Mouse (Mus musculus) cortical plate, adult 2 months (tissue): Measurements from ENCODE around the gene Tmem251.
A peak's percentile ranks its signal among the peaks of the same experiment; 100 is the strongest.

Source experiments
- CTCF ChIP-seq: fragments of 200-500 bp; IDR thresholded peaks from 2 replicates; pipeline ENCODE4 v1.5.1; 2011; ENCODE audit warnings: mild to moderate bottlenecking, control low read depth, low read length; ENCODE audit not compliant: insufficient read depth; ENCODE audit errors: extremely low read depth
- POLR2A ChIP-seq: fragments of 200-500 bp; IDR thresholded peaks from 2 replicates; pipeline ENCODE4 v1.6.1; 2011; ENCODE audit warnings: mild to moderate bottlenecking, low read length, control low read depth; ENCODE audit not compliant: insufficient read depth; ENCODE audit errors: extremely low read depth

GRCm38 (mm10) chr12:102779452-102779851, 35.9 kb downstream of the Tmem251 start:
- 0 out of 2 replicates have a peak, but pooled peaks have one; percentile 7 for TF ChIP-seq CTCF
- no peak for TF ChIP-seq POLR2A
